8 mouse cellular contexts compared by ENCODE assay signal in genomic region chr5:77581106-77581638, GRCm38 (mm10).
DNase-seq lines count a peak whose midpoint lies in the region; ATAC-seq and TF ChIP-seq lines count a peak whose summit lies in the region.

No protein-coding gene starts in this region.

- no peak overlapping the region for H3K9ac ChIP-seq in forebrain, embryonic 13.5 days
- no peak overlapping the region for H3K9ac ChIP-seq in hindbrain, embryonic 15.5 days

- no peaks in the 10 kb centered on the region for H3K79me2 ChIP-seq in C2C12 (ENCODE audit: control insufficient read depth, insufficient read depth)

- H3K36me3 ChIP-seq in C2C12 (ENCODE audit: control insufficient read depth, insufficient read depth): no peaks in the 10 kb centered on the region
- H3K36me3 ChIP-seq in forebrain, embryonic 13.5 days (ENCODE audit: poor library complexity, severe bottlenecking): no peaks in the 10 kb centered on the region
- H3K36me3 ChIP-seq in hindbrain, embryonic 15.5 days: no peaks in the 10 kb centered on the region

- H3ac ChIP-seq in C2C12 (ENCODE audit: control insufficient read depth, insufficient read length, low read depth): no peak overlapping the region

- H3K4me1 ChIP-seq in forebrain, embryonic 13.5 days: peaks cover 27% of the 10 kb centered on the region
- peaks cover 21% of the 10 kb centered on the region for H3K4me1 ChIP-seq in hindbrain, embryonic 15.5 days (replicated peaks)

- H3K27ac ChIP-seq in forebrain, embryonic 13.5 days: peak overlapping the region; percentile 49; the same call in 1 of the 2 replicates
- H3K27ac ChIP-seq in hindbrain, embryonic 15.5 days (replicated peaks): no peak overlapping the region

- TF ChIP-seq CTCF in C2C12 (IDR thresholded peaks at IDR 0.05; ENCODE audit: control insufficient read depth, insufficient read depth, insufficient read length): no peak

- H3K79me3 ChIP-seq in C2C12 (ENCODE audit: low read depth): no peaks in the 10 kb centered on the region

- H3K4me3 ChIP-seq in C2C12 (ENCODE audit: insufficient read depth, poor library complexity, severe bottlenecking): no peak overlapping the region
- no peak overlapping the region for H3K4me3 ChIP-seq in forebrain, embryonic 13.5 days
- no peak overlapping the region for H3K4me3 ChIP-seq in hindbrain, embryonic 15.5 days

- H3K27me3 ChIP-seq in C2C12 (ENCODE audit: control insufficient read depth, insufficient read depth, insufficient read length): no peaks in the 10 kb centered on the region
- H3K27me3 ChIP-seq in forebrain, embryonic 13.5 days: peaks cover 38% of the 10 kb centered on the region
- H3K27me3 ChIP-seq in hindbrain, embryonic 15.5 days: no peaks in the 10 kb centered on the region

- DNase-seq in cerebellum, adult 11 months: no peak
- peak; percentile 66 for DNase-seq in lung, postnatal 10 days
- DNase-seq in ovary, adult 18-20 months (ENCODE audit: low spot score): no peak
- no peak for DNase-seq in right cerebral cortex, postnatal 10 days (ENCODE audit: low spot score in 2 of 2)

- H3K9me3 ChIP-seq in forebrain, embryonic 13.5 days (replicated peaks): no peaks in the 10 kb centered on the region
- no peaks in the 10 kb centered on the region for H3K9me3 ChIP-seq in hindbrain, embryonic 15.5 days

- peak overlapping the region; percentile 42 for H3K4me2 ChIP-seq in forebrain, embryonic 13.5 days
- H3K4me2 ChIP-seq in hindbrain, embryonic 15.5 days: no peak overlapping the region; the same call in 1 of the 2 replicates

- WGBS in forebrain, embryonic 13.5 days: 26% methylated on average over 6 of the region's 6 CpGs
- WGBS in hindbrain, embryonic 15.5 days: 30% methylated on average over 6 of the region's 6 CpGs

- ATAC-seq in cerebellum, adult (ENCODE audit: insufficient number of reproducible peaks, low FRiP score, low TSS enrichment): 0 out of 2 replicates have a peak, but pooled peaks have one; percentile 26
- peak; percentile 93 for ATAC-seq in forebrain, embryonic 13.5 days
- peak; percentile 52; the same call in 1 of the 2 replicates for ATAC-seq in hindbrain, embryonic 15.5 days (ENCODE audit: low FRiP score, low read depth)

TF ChIP-seq in C2C12, 6 proteins besides CTCF, POLR2A, EP300 and RAD21:
- TF ChIP-seq MYOD1 (IDR thresholded peaks at IDR 0.05; ENCODE audit: control insufficient read depth, insufficient read length, low read depth) (peak; percentile 51), USF1 (IDR thresholded peaks at IDR 0.05; ENCODE audit: low read depth) (no peak), MAX (IDR thresholded peaks at IDR 0.05) (no peak)

Comparison
In these comparisons a context has a peak if more than half of its experiments do, and no peak if none do; other contexts are left out.
1. ATAC-seq: peak in every context shown above with its lines; median percentile 93 in forebrain, embryonic 13.5 days; 52 in hindbrain, embryonic 15.5 days; 26 in cerebellum, adult.